Mouse (Mus musculus) bone marrow, adult 2 months (tissue): ENCODE data around the gene Grb10.

Experiments used
- CTCF ChIP-seq: fragments of 200-500 bp; IDR thresholded peaks from 2 replicates; pipeline ENCODE4 v1.5.1; 2011; ENCODE audit warnings: low read length, control low read depth; ENCODE audit not compliant: control insufficient read depth, insufficient read depth
- POLR2A ChIP-seq: fragments of 200-500 bp; IDR thresholded peaks from 2 replicates; pipeline ENCODE4 v1.6.1; 2011; ENCODE audit warnings: low read depth, mild to moderate bottlenecking, control low read depth, low read length, borderline replicate concordance; ENCODE audit not compliant: control insufficient read depth

DNA sequence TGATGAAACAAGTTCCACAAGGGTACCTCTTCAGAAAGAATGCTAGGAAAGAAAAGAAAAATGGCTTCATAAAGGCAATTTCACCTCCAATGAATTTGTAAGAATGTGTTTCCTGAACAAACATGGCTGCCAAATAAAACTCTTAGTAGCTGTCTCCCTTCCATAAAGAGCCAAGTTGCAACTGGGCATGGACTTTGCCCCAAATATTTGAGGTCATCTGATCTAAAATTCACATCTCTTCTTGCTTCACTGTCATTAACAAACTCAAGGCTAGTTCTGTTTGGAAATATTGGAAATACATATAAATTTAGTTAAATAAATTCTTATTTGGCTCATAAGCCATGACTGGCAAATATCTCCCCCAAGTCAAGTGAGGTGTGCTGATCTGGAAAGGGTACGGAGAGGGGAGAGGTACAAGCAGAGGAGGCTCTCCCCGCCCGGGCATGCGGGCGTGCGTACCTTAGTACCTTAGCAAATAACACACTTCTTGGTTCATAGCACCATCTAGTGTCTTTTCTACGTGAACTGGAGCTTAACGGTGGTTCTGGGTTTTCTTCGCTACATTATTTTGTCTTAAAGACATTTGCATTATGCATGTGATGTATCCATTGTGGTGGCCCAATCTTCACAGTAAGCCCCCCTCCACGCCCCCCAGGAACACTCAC, 63.8 kb downstream of the Grb10 start:
- peak; percentile 44 for TF ChIP-seq CTCF
- TF ChIP-seq POLR2A, result no peak
